Mouse (Mus musculus) neural tube, embryonic 13.5 days (tissue): ENCODE data around the gene Cfap100. TPM values are rescaled to one million over a fixed set of nuclear protein-coding genes. Genes with fewer than 3 reads are reported as not detected.

Experiments used
- ATAC-seq: fragments of 200-750 bp; cut with Nextera tagmentation; 2 replicates; pipeline ENCODE4 v1.8.0; 2017; ENCODE audit warnings: low read depth, mild to moderate bottlenecking, moderate TSS enrichment, moderate library complexity
- H3K27ac ChIP-seq: fragments of 300-500 bp; sonication (generic); replicated peaks from 2 replicates; pipeline ENCODE4 v1.5.1; 2015; ENCODE audit warnings: moderate library complexity, mild to moderate bottlenecking, inconsistent platforms
- H3K27me3 ChIP-seq: fragments of 300-500 bp; sonication (generic); 2 replicates; pipeline ENCODE4 v1.6.1; 2015; ENCODE audit warnings: mild to moderate bottlenecking, inconsistent platforms
- H3K36me3 ChIP-seq: fragments of 300-500 bp; sonication (generic); 2 replicates; pipeline ENCODE4 v1.6.1; 2015; ENCODE audit warnings: mild to moderate bottlenecking, inconsistent platforms
- H3K4me1 ChIP-seq: fragments of 300-500 bp; sonication (generic); replicated peaks from 2 replicates; pipeline ENCODE4 v1.6.1; 2015; ENCODE audit warnings: inconsistent platforms
- H3K4me2 ChIP-seq: fragments of 300-500 bp; sonication (generic); 2 replicates; pipeline ENCODE4 v1.6.1; 2015; ENCODE audit warnings: inconsistent platforms, mild to moderate bottlenecking, moderate library complexity
- H3K4me3 ChIP-seq: fragments of 300-500 bp; sonication (generic); 2 replicates; pipeline ENCODE4 v1.5.1; 2015; ENCODE audit warnings: mild to moderate bottlenecking, inconsistent platforms
- H3K9ac ChIP-seq: fragments of 300-500 bp; sonication (generic); 2 replicates; pipeline ENCODE4 v1.6.1; 2015; ENCODE audit warnings: moderate library complexity, mild to moderate bottlenecking, inconsistent platforms
- H3K9me3 ChIP-seq: fragments of 300-500 bp; sonication (generic); 2 replicates; pipeline ENCODE4 v1.6.1; 2016; ENCODE audit warnings: inconsistent platforms
- WGBS: fragments of 180-500 bp; shearing (Covaris S2); methylation state at CpG from one replicate; pipeline ENCODE4 v1.1.7; 2015; 5-methylcytosine and 5-hydroxymethylcytosine counted together
- polyA plus RNA-seq: library from polyadenylated mRNA; unstranded; fragments of >200 nt; fragmentation: Nextera tagmentation; extraction: Ambion mirVana; gene quantifications from 2 replicates; pipeline ENCODE4 v1.2.1, GENCODE M21; 2015

Cfap100 gene
- polyA plus RNA-seq, 1 experiment from 2014 or later, result 6.6 TPM

GRCm38 (mm10) chr6:90466847-90467410, 38.3 kb upstream of the Cfap100 start:
- Histone ChIP-seq H3K4me1 (peaks cover 38% of the 10 kb centered on the region), H3K9me3 (no peaks in the 10 kb centered on the region), H3K9ac (no peak overlapping the region; the same call in 1 of the 2 replicates), H3K27ac (no peak overlapping the region), H3K4me2 (no peak overlapping the region), H3K4me3 (no peak overlapping the region), H3K36me3 (peaks cover 10% of the 10 kb centered on the region), H3K27me3 (peaks cover 28% of the 10 kb centered on the region)
- WGBS, result 96% methylated on average over 12 of the region's 12 CpGs
- no peak for ATAC-seq

GRCm38 (mm10) chr6:90466079-90466478, 37.5 kb upstream of the Cfap100 start:
- peaks cover 10% of the 10 kb centered on the region for H3K36me3 ChIP-seq
- H3K9me3 ChIP-seq, result no peaks in the 10 kb centered on the region
- H3K9ac ChIP-seq, result no peak overlapping the region
- no peak overlapping the region for H3K4me3 ChIP-seq
- ATAC-seq, result no peak
- WGBS, result 77% methylated on average over 10 of the region's 10 CpGs
- H3K27ac ChIP-seq, result no peak overlapping the region
- H3K4me1 ChIP-seq, result peaks cover 39% of the 10 kb centered on the region
- H3K4me2 ChIP-seq, result no peak overlapping the region
- peaks cover 37% of the 10 kb centered on the region for H3K27me3 ChIP-seq

GRCm38 (mm10) chr6:90465028-90465640, 36.5 kb upstream of the Cfap100 start:
- WGBS, result 95% methylated on average over 11 of the region's 11 CpGs
- Histone ChIP-seq H3K27me3 (peaks cover 46% of the 10 kb centered on the region), H3K4me2 (peak overlapping the region; percentile 100; the same call in 1 of the 2 replicates), H3K4me3 (no peak overlapping the region), H3K36me3 (peaks cover 10% of the 10 kb centered on the region), H3K9me3 (no peaks in the 10 kb centered on the region), H3K9ac (no peak overlapping the region), H3K4me1 (peaks cover 33% of the 10 kb centered on the region), H3K27ac (no peak overlapping the region)
- no peak for ATAC-seq

- 41% methylated on average over 7 of the region's 7 CpGs for WGBS
- Histone ChIP-seq H3K4me2 (peak overlapping the region; percentile 100), H3K27me3 (peaks cover 53% of the 10 kb centered on the region), H3K4me3 (peak overlapping the region; percentile 70), H3K9me3 (no peaks in the 10 kb centered on the region), H3K4me1 (peaks cover 33% of the 10 kb centered on the region), H3K9ac (peak overlapping the region; percentile 83), H3K27ac (no peak overlapping the region), H3K36me3 (peaks cover 10% of the 10 kb centered on the region)
- ATAC-seq, result no peak
Measured at GRCm38 (mm10) chr6:90463890-90464421, 35.4 kb upstream of the Cfap100 start.

GRCm38 (mm10) chr6:90463228-90463862, 34.7 kb upstream of the Cfap100 start:
- Histone ChIP-seq H3K4me2 (peak overlapping the region; percentile 100), H3K27ac (peak overlapping the region; percentile 55; the same call in 1 of the 2 replicates), H3K9me3 (no peaks in the 10 kb centered on the region), H3K9ac (peak overlapping the region; percentile 83), H3K4me1 (peaks cover 33% of the 10 kb centered on the region), H3K27me3 (peaks cover 53% of the 10 kb centered on the region), H3K4me3 (peak overlapping the region; percentile 70), H3K36me3 (peaks cover 10% of the 10 kb centered on the region)
- ATAC-seq, result peak; percentile 64
- under 1% methylated on average over 31 of the region's 31 CpGs for WGBS

- under 1% methylated on average over 38 of the region's 38 CpGs for WGBS
- Histone ChIP-seq H3K4me1 (peaks cover 33% of the 10 kb centered on the region), H3K4me3 (peak overlapping the region; percentile 70), H3K27ac (peak overlapping the region; percentile 55; the same call in 1 of the 2 replicates), H3K9me3 (no peaks in the 10 kb centered on the region), H3K36me3 (peaks cover 7% of the 10 kb centered on the region), H3K27me3 (peaks cover 53% of the 10 kb centered on the region), H3K4me2 (peak overlapping the region; percentile 100), H3K9ac (peak overlapping the region; percentile 83)
- ATAC-seq, result peak; percentile 63
Measured at GRCm38 (mm10) chr6:90462841-90463227, 34.2 kb upstream of the Cfap100 start.

GRCm38 (mm10) chr6:90462181-90462706, 33.6 kb upstream of the Cfap100 start, which contains the start of gene Klf15:
TSS of gene Klf15 (plus strand) at chr6:90462576.
- Histone ChIP-seq H3K4me3 (peak within 1 kb of the TSS; percentile 70), H3K9me3 (no peaks in the 10 kb centered on the region), H3K27me3 (peaks cover 53% of the 10 kb centered on the region), H3K27ac (peak within 1 kb of the TSS; percentile 55; the same call in 1 of the 2 replicates), H3K36me3 (peaks cover 4% of the 10 kb centered on the region; the same call in 1 of the 2 replicates), H3K4me1 (peaks cover 33% of the 10 kb centered on the region), H3K9ac (peak within 1 kb of the TSS; percentile 83), H3K4me2 (peak within 1 kb of the TSS; percentile 100)
- WGBS, result under 1% methylated on average over 25 of the region's 70 CpGs
- ATAC-seq, result peak; percentile 66

GRCm38 (mm10) chr6:90461771-90462170, 33.2 kb upstream of the Cfap100 start:
- no peaks in the 10 kb centered on the region for H3K36me3 ChIP-seq
- H3K9me3 ChIP-seq, result no peaks in the 10 kb centered on the region
- H3K4me3 ChIP-seq, result peak overlapping the region; percentile 70
- H3K27me3 ChIP-seq, result peaks cover 53% of the 10 kb centered on the region
- WGBS, result 7% methylated on average over 12 of the region's 12 CpGs
- peak overlapping the region; percentile 100 for H3K4me2 ChIP-seq
- ATAC-seq, result peak; percentile 7; the same call in 1 of the 2 replicates
- H3K27ac ChIP-seq, result 0 out of 2 replicates have a peak overlapping the region, but pooled peaks have one; percentile 7
- peaks cover 33% of the 10 kb centered on the region for H3K4me1 ChIP-seq
- H3K9ac ChIP-seq, result peak overlapping the region; percentile 83

GRCm38 (mm10) chr6:90461181-90461580, 32.6 kb upstream of the Cfap100 start:
- no peak overlapping the region for H3K9ac ChIP-seq
- H3K4me2 ChIP-seq, result no peak overlapping the region
- H3K27me3 ChIP-seq, result peaks cover 53% of the 10 kb centered on the region
- H3K4me3 ChIP-seq, result no peak overlapping the region
- H3K9me3 ChIP-seq, result no peaks in the 10 kb centered on the region
- H3K27ac ChIP-seq, result no peak overlapping the region
- WGBS, result 35% methylated on average over 2 of the region's 2 CpGs
- ATAC-seq, result no peak
- peaks cover 33% of the 10 kb centered on the region for H3K4me1 ChIP-seq
- no peaks in the 10 kb centered on the region for H3K36me3 ChIP-seq

- Histone ChIP-seq H3K4me2 (no peak overlapping the region), H3K4me1 (peaks cover 10% of the 10 kb centered on the region), H3K27ac (no peak overlapping the region), H3K36me3 (no peaks in the 10 kb centered on the region), H3K9ac (no peak overlapping the region), H3K9me3 (no peaks in the 10 kb centered on the region), H3K4me3 (no peak overlapping the region), H3K27me3 (peaks cover 26% of the 10 kb centered on the region)
- WGBS, result 80% methylated on average over 2 of the region's 2 CpGs
- no peak for ATAC-seq
Measured at GRCm38 (mm10) chr6:90457421-90457820, 28.8 kb upstream of the Cfap100 start.

GRCm38 (mm10) chr6:90453751-90454150, 25.2 kb upstream of the Cfap100 start:
- no peaks in the 10 kb centered on the region for H3K36me3 ChIP-seq

GRCm38 (mm10) chr6:90452603-90453002, 24.0 kb upstream of the Cfap100 start:
- ATAC-seq, result no peak
- H3K4me3 ChIP-seq, result no peak overlapping the region
- H3K27ac ChIP-seq, result no peak overlapping the region
- no peaks in the 10 kb centered on the region for H3K4me1 ChIP-seq
- H3K27me3 ChIP-seq, result no peaks in the 10 kb centered on the region
- H3K4me2 ChIP-seq, result no peak overlapping the region
- no peaks in the 10 kb centered on the region for H3K36me3 ChIP-seq
- H3K9me3 ChIP-seq, result no peaks in the 10 kb centered on the region
- H3K9ac ChIP-seq, result no peak overlapping the region

More at GRCm38 (mm10) chr6:90453751-90454150, 25.2 kb upstream of the Cfap100 start:
- no peaks in the 10 kb centered on the region for H3K27me3 ChIP-seq
- WGBS, result 86% methylated on average over 5 of the region's 5 CpGs
- H3K9me3 ChIP-seq, result no peaks in the 10 kb centered on the region
- no peak overlapping the region for H3K4me3 ChIP-seq
- ATAC-seq, result no peak
- H3K9ac ChIP-seq, result no peak overlapping the region
- no peak overlapping the region for H3K27ac ChIP-seq
- no peak overlapping the region for H3K4me2 ChIP-seq
- H3K4me1 ChIP-seq, result no peaks in the 10 kb centered on the region
